Mouse (Mus musculus): ENCODE results near the gene E330017A01Rik.
A peak's percentile ranks its signal among the peaks of the same experiment; 100 is the strongest.
"Not testable (repeated sequence)": the region's sequence is repeated elsewhere in the genome, so short reads cannot be mapped to it uniquely, and the experiment has no call there.

The E330017A01Rik gene

DNA sequence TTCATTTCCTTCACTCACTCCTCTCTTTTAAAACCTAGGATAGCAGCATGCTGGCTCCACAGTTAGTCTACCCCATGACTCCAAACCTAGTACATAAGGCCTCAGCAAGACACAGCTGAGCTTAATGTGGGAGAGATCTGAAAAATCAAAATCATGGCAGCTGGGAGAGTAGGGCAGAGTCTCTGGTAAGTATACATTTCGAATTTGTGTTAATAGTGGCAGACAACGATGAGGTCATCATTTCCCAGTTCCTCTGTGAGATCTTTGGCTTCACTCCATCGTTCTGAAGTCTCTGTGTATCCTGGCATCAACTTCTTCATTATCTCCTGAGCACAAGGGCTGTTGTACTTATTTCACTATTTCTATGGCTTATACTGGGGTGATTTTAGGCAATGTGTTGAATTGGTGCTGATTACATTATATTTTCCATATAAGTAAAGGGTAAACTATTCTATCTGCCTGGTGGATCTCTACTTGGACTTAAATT lies at the start of gene E330017A01Rik:
TSS of gene E330017A01Rik (minus strand) at position 51 of the 487 bp plus-strand sequence.
- DNase-seq (ENCODE audit: low read depth, low spot score): no peak

DNA sequence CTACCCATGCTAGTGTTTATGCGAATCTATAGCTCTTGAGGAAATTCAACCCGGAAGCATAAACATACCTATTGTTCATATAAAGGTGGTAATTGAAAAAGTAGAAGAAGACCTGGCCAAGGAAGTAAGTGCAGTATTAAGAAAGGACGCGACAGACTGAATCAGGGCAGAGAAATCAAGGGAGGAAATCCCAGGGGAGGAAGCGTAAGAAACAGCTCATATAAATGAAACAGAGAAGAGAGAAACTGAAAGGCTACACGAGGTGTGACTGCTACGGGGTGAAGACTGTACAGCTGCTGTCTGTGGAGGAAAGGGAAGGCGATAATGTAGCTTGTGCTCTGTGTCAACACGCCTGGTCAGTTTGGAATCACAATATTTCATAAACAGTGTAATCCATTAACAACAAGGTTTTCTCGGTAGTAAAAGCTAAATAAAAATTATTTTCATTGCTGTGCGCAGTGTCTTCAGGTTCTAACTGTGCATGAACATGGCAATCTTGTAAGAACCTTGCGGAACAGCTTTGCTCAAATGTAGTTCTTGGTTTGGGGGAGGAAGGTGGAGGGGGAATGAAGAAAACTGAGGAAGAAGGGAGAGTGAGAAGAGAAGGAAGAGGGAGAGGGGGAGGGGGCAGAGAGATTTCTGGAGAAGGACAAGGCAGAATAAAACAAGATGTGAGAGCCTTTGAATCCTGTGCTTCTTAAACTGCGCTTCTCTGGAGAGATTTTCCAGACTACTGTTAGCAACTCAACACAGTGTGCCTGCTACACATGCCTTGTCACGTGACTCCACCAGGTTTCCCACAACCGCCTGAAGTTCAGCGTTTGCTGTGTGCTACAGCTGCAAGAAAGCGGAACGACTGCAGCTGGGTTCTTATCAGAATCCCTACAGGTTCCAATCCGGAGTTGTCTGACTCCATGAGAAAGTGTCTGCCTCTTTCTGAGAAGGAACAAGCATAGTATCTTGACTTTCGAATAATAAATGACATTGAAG lies 47.3 kb upstream of the E330017A01Rik start:
- no peak for DNase-seq (ENCODE audit: low read depth, low spot score)

DNA sequence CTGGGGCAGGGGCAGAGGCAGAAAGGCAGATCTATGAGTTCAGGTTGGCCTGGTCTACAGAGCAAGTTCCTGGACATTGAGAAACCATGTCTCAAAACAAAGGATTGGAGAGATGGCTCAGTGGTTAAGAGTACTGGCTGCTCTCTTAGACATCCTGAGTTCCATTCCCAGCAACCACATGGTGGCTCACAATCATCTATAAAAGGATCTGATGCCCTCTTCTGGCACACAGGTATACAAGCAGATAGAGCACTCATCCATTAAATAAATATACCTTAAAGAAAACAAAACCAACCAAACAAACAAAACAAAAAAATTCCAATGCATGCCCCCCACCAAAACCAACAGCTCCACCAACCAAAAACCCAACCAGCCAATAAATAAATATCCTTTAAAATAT lies 46.0 kb upstream of the E330017A01Rik start:
- no peak for DNase-seq (ENCODE audit: low read depth, low spot score)

- DNase-seq (ENCODE audit: low read depth, low spot score): no peak
Observed at GRCm38 (mm10) chr16:58683911-58684310, 45.4 kb upstream of the E330017A01Rik start.

- DNase-seq (ENCODE audit: low read depth, low spot score): no peak
Observed at GRCm38 (mm10) chr16:58682870-58683269, 44.3 kb upstream of the E330017A01Rik start.

- DNase-seq (ENCODE audit: low read depth, low spot score): no peak
Observed at GRCm38 (mm10) chr16:58682046-58682445, 43.5 kb upstream of the E330017A01Rik start.

DNA sequence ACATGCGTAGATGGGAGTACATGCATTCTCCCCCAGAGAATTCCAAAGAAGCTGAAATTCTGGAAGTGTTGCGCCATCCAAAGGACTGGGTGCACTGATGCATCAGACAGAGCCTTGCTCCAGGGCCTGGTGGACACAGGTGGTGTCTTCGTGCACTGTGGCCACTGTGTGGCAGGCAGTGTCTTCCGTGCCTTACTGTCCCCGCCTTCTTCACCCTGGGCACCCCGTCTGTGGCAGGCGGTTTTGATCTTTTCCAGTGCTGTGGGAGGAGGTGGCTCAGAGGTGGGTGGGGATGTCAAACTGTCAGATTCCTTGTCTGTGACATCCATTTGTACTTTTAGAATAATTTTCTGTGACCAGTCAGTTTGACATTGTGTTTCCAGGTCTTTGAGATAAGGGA lies 40.1 kb upstream of the E330017A01Rik start:
- DNase-seq (ENCODE audit: low read depth, low spot score): no peak

GRCm38 (mm10) chr16:58677491-58677890 lies 39.0 kb upstream of the E330017A01Rik start:
- DNase-seq (ENCODE audit: low read depth, low spot score): no peak

- DNase-seq (ENCODE audit: low read depth, low spot score): no peak
Observed at GRCm38 (mm10) chr16:58676633-58677032, 38.1 kb upstream of the E330017A01Rik start.

DNA sequence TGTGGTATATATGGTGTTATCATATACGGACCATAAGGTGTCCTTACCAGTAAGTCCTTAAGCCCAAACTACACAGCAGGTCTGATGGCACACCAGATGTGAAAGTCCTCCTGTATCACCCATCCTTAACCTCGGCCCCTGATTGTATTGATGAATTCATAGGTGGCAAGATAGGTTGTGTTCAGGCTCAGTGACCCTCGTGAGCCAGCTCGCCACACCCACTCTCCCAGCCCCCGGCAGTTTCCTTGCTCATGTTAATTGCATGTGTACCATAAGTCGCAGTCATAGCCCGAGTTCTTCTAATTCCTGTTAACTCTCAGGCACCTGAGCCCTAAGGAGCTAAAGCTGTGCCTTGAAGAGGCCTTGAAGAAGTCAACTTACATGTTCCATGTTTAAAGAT lies 37.6 kb upstream of the E330017A01Rik start:
- DNase-seq (ENCODE audit: low read depth, low spot score): no peak

DNA sequence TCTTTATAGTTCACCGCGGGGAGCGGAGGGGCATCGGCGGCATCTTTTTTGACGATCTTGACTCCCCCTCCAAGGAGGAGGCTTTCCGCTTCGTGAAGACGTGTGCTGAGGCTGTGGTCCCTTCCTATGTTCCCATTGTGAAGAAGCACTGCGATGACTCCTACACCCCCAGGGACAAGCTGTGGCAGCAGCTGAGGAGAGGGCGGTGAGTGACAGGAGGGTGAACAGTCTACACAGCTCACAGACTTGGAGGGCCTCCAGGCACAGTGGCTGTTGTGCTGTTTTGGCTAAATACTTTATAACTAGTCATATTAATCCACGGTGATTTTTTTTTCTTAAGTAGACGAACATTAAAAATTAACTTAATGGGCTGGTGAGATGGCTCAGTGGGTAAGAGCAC lies 36.7 kb upstream of the E330017A01Rik start:
- no peak for DNase-seq (ENCODE audit: low read depth, low spot score)

GRCm38 (mm10) chr16:58673811-58674410 lies 35.4 kb upstream of the E330017A01Rik start:
- no peak for DNase-seq (ENCODE audit: low read depth, low spot score)

- DNase-seq (ENCODE audit: low read depth, low spot score): no peak
Observed at GRCm38 (mm10) chr16:58672396-58672795, 33.9 kb upstream of the E330017A01Rik start.

GRCm38 (mm10) chr16:58671212-58671985 lies 32.9 kb upstream of the E330017A01Rik start:
- DNase-seq (ENCODE audit: low read depth, low spot score): no peak

DNA sequence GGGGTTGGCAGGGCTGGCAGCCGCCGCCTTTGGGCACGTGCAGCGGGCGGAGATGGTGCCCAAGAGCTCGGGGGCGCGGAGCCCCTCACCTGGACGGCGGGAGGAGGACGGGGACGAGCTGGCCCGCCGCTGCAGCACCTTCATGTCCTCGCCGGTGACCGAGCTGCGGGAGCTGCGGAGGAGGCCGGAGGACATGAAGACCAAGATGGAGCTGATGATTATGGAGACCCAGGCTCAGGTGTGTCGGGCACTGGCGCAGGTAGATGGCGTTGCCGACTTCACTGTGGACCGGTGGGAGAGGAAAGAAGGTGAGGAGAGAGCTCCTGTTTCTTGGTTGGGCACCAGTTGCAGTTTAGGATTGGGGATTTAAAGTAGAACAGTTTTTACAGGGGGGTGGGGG lies 32.1 kb upstream of the E330017A01Rik start:
- DNase-seq (ENCODE audit: low read depth, low spot score): no peak

GRCm38 (mm10) chr16:58669917-58670630 lies 31.5 kb upstream of the E330017A01Rik start, which contains the start of gene Cpox:
TSS of gene Cpox (plus strand) at chr16:58670292.
- DNase-seq (ENCODE audit: low read depth, low spot score): peak; percentile 73

DNA sequence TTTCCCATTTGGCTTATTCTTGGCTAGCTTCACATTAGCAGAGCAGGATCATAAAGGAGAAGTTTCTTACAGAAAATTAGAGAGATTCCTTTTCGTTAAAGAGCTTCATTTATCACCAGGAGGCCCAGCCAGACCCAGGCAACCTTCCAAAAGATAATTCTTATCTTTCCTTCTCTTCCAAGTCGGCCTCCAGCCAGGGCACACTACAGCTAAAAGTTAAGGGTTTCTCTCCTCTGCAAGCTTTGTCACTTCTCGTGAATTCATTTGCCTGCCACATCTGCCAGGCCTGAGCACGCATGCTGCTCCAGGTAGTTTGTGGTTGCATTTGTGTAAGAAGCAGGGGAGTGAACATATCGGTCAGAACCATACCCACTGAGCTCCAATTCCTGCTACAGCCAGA lies 30.7 kb upstream of the E330017A01Rik start:
- no peak for DNase-seq (ENCODE audit: low read depth, low spot score)

DNA sequence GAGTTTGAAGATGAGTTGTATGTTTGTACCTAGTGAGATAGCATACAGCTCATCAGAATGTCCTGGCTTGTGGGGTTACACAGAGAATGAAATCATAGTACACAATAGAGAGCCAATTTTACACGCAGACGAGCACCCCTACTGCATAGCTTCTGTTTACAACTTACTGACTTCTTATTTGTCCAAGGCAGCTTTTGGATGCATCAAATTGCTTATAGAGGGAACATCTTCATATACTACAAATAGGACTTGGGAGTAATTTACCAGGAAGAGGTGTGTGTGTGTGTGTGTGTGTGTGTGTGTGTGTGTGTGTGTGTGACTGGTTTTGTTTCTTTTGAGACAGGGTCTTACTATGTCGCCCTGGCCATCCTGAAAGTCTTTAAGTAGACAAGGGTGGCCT lies 30.0 kb upstream of the E330017A01Rik start:
- no peak for DNase-seq (ENCODE audit: low read depth, low spot score)

DNA sequence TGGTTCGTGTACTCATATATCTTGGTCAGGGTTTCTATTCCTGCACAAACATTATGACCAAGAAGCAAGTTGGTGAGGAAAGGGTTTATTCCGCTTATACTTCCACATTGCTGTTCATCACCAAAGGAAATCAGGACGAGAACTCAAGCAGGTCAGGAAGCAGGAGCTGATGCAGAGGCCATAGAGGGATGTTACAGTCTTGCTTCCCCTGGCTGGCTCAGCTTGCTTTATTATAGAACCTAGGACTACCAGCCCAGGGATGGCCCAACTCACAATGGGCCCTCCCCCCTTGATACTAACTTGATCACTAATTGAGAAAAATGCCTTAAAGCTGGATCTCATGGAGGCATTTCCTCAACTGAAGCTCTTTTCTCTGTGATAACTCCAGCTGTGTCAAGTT lies 28.1 kb upstream of the E330017A01Rik start:
- not testable (repeated sequence) for DNase-seq (ENCODE audit: low read depth, low spot score)

DNA sequence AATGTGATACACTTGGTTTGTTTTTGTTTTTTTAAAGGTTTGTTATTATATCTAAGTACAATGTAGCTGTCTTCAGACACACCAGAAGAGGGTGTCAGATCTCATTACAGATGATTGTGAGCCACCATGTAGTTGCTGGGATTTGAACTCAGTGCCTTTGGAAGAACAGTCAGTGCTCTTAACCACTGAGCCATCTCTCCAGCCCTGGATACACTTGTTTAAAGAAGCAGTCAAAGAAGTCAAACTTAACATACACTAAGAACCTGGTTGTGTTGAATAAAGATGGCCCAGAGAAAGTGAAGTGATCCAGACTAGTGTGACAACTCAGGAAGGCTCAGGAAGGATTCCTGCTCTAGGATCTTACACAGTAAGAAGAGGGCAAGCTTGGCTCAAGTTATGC lies 26.6 kb upstream of the E330017A01Rik start:
- DNase-seq (ENCODE audit: low read depth, low spot score): not testable (repeated sequence)

GRCm38 (mm10) chr16:58663816-58664215 lies 25.3 kb upstream of the E330017A01Rik start:
- no peak for DNase-seq (ENCODE audit: low read depth, low spot score)
